Mouse (Mus musculus) limb, embryonic 12.5 days (tissue): ENCODE measurements around the gene Gnai1. TPM values are rescaled to one million over a fixed set of nuclear protein-coding genes. Genes with fewer than 3 reads are reported as not detected.
"Not testable (repeated sequence)": the region's sequence is repeated elsewhere in the genome, so short reads cannot be mapped to it uniquely, and the experiment has no call there.

Source experiments
- ATAC-seq: fragments of 200-750 bp; cut with Nextera tagmentation; 2 replicates; pipeline ENCODE4 v1.8.0; 2017; ENCODE audit warnings: low read depth, moderate TSS enrichment; ENCODE audit not compliant: insufficient number of reproducible peaks, insufficient read depth, low FRiP score, low TSS enrichment
- H3K27ac ChIP-seq: fragments of 300-500 bp; sonication (generic); 2 replicates; pipeline ENCODE4 v1.5.1; 2016; ENCODE audit warnings: mild to moderate bottlenecking, moderate library complexity
- H3K27me3 ChIP-seq: fragments of 300-500 bp; sonication (generic); 2 replicates; pipeline ENCODE4 v1.6.1; 2016; ENCODE audit warnings: mild to moderate bottlenecking, moderate library complexity
- H3K36me3 ChIP-seq: fragments of 300-500 bp; sonication (generic); 2 replicates; pipeline ENCODE4 v1.6.1; 2016; ENCODE audit warnings: mild to moderate bottlenecking, moderate library complexity
- H3K4me1 ChIP-seq: fragments of 300-500 bp; sonication (generic); replicated peaks from 2 replicates; pipeline ENCODE4 v1.6.1; 2016
- H3K4me2 ChIP-seq: fragments of 300-500 bp; sonication (generic); 2 replicates; pipeline ENCODE4 v1.6.1; 2016; ENCODE audit warnings: mild to moderate bottlenecking, moderate library complexity
- H3K4me3 ChIP-seq: fragments of 300-500 bp; sonication (generic); replicated peaks from 2 replicates; pipeline ENCODE4 v1.5.1; 2016; ENCODE audit warnings: mild to moderate bottlenecking
- H3K9ac ChIP-seq: fragments of 300-500 bp; sonication (generic); replicated peaks from 2 replicates; pipeline ENCODE4 v1.6.1; 2016; ENCODE audit warnings: mild to moderate bottlenecking, moderate library complexity
- H3K9me3 ChIP-seq: fragments of 300-500 bp; sonication (generic); 2 replicates; pipeline ENCODE4 v1.6.1; 2016; ENCODE audit warnings: mild to moderate bottlenecking, moderate library complexity
- WGBS: fragments of 180-500 bp; shearing (Covaris S2); methylation state at CpG from one replicate; pipeline ENCODE4 v1.1.7; 2016; 5-methylcytosine and 5-hydroxymethylcytosine counted together
- polyA plus RNA-seq: library from polyadenylated mRNA; unstranded; fragments of >200 nt; fragmentation: Nextera tagmentation; extraction: Ambion mirVana; gene quantifications from 2 replicates; pipeline ENCODE4 v1.2.1, GENCODE M21; 2016

Gene Gnai1
- polyA plus RNA-seq, 1 experiment from 2014 or later: 19.8 TPM

GRCm38 (mm10) chr5:18341876-18342275 lies 18.3 kb downstream of the Gnai1 start:
- WGBS: 90% methylated on average over 1 of the region's 1 CpGs
- not testable (repeated sequence) for H3K27me3 ChIP-seq, H3K9me3 ChIP-seq, H3K4me2 ChIP-seq, H3K9ac ChIP-seq, H3K4me1 ChIP-seq, H3K36me3 ChIP-seq, H3K4me3 ChIP-seq, ATAC-seq, H3K27ac ChIP-seq

- Histone ChIP-seq H3K36me3 (no peaks in the 10 kb centered on the region), H3K27ac (no peak overlapping the region), H3K4me1 (no peaks in the 10 kb centered on the region), H3K27me3 (no peaks in the 10 kb centered on the region), H3K4me2 (no peak overlapping the region), H3K9me3 (no peaks in the 10 kb centered on the region), H3K4me3 (no peak overlapping the region), H3K9ac (no peak overlapping the region)
- no peak for ATAC-seq
- WGBS: 92% methylated on average over 5 of the region's 5 CpGs
Measured at GRCm38 (mm10) chr5:18332256-18332655, 27.9 kb downstream of the Gnai1 start.

GRCm38 (mm10) chr5:18330726-18331125 lies 29.4 kb downstream of the Gnai1 start:
- ATAC-seq: no peak
- H3K4me3 ChIP-seq: no peak overlapping the region
- H3K27ac ChIP-seq: no peak overlapping the region
- no peaks in the 10 kb centered on the region for H3K27me3 ChIP-seq
- no peak overlapping the region for H3K9ac ChIP-seq
- H3K36me3 ChIP-seq: no peaks in the 10 kb centered on the region
- no peaks in the 10 kb centered on the region for H3K4me1 ChIP-seq
- H3K9me3 ChIP-seq: no peaks in the 10 kb centered on the region
- 52% methylated on average over 8 of the region's 8 CpGs for WGBS
- no peak overlapping the region for H3K4me2 ChIP-seq

- ATAC-seq: no peak
- 91% methylated on average over 6 of the region's 6 CpGs for WGBS
- H3K4me1 ChIP-seq: no peaks in the 10 kb centered on the region
- H3K4me3 ChIP-seq: no peak overlapping the region
- no peaks in the 10 kb centered on the region for H3K36me3 ChIP-seq
- no peak overlapping the region for H3K4me2 ChIP-seq
- no peak overlapping the region for H3K9ac ChIP-seq
- no peaks in the 10 kb centered on the region for H3K27me3 ChIP-seq
- no peaks in the 10 kb centered on the region for H3K9me3 ChIP-seq
- no peak overlapping the region for H3K27ac ChIP-seq
Measured at GRCm38 (mm10) chr5:18326159-18326558, 34.0 kb downstream of the Gnai1 start.

GRCm38 (mm10) chr5:18323534-18323933 lies 36.6 kb downstream of the Gnai1 start:
- Histone ChIP-seq H3K27ac (no peak overlapping the region), H3K9me3 (no peaks in the 10 kb centered on the region), H3K4me3 (no peak overlapping the region), H3K27me3 (no peaks in the 10 kb centered on the region), H3K9ac (no peak overlapping the region), H3K36me3 (no peaks in the 10 kb centered on the region), H3K4me1 (no peaks in the 10 kb centered on the region), H3K4me2 (no peak overlapping the region)
- 89% methylated on average over 9 of the region's 9 CpGs for WGBS
- ATAC-seq: no peak

- Histone ChIP-seq H3K27me3 (no peaks in the 10 kb centered on the region), H3K4me3 (no peak overlapping the region), H3K27ac (no peak overlapping the region), H3K36me3 (no peaks in the 10 kb centered on the region), H3K4me1 (no peaks in the 10 kb centered on the region), H3K4me2 (no peak overlapping the region), H3K9me3 (no peaks in the 10 kb centered on the region), H3K9ac (no peak overlapping the region)
- no peak for ATAC-seq
- 71% methylated on average over 3 of the region's 3 CpGs for WGBS
Measured at GRCm38 (mm10) chr5:18321661-18322060, 38.5 kb downstream of the Gnai1 start.

GRCm38 (mm10) chr5:18318846-18319245 lies 41.3 kb downstream of the Gnai1 start:
- Histone ChIP-seq H3K4me2 (no peak overlapping the region), H3K9me3 (no peaks in the 10 kb centered on the region), H3K27me3 (no peaks in the 10 kb centered on the region), H3K27ac (no peak overlapping the region), H3K4me1 (no peaks in the 10 kb centered on the region), H3K4me3 (no peak overlapping the region), H3K9ac (no peak overlapping the region), H3K36me3 (no peaks in the 10 kb centered on the region)
- no peak for ATAC-seq
- WGBS: 87% methylated on average over 4 of the region's 4 CpGs

GRCm38 (mm10) chr5:18307229-18307804 lies 52.8 kb downstream of the Gnai1 start:
- no peaks in the 10 kb centered on the region for H3K27me3 ChIP-seq
- 83% methylated on average over 1 of the region's 1 CpGs for WGBS
- H3K4me3 ChIP-seq: no peak overlapping the region
- no peak overlapping the region for H3K27ac ChIP-seq
- ATAC-seq: no peak
- H3K4me2 ChIP-seq: no peak overlapping the region
- no peaks in the 10 kb centered on the region for H3K36me3 ChIP-seq
- H3K4me1 ChIP-seq: no peaks in the 10 kb centered on the region
- no peaks in the 10 kb centered on the region for H3K9me3 ChIP-seq
- no peak overlapping the region for H3K9ac ChIP-seq

- Histone ChIP-seq H3K9me3 (no peaks in the 10 kb centered on the region), H3K27ac (no peak overlapping the region), H3K27me3 (no peaks in the 10 kb centered on the region), H3K4me2 (no peak overlapping the region), H3K9ac (no peak overlapping the region), H3K4me1 (peaks cover 4% of the 10 kb centered on the region; the same call in 1 of the 2 replicates), H3K36me3 (no peaks in the 10 kb centered on the region), H3K4me3 (no peak overlapping the region)
- WGBS: 77% methylated on average over 2 of the region's 2 CpGs
- no peak for ATAC-seq
Measured at GRCm38 (mm10) chr5:18296584-18296983, 63.6 kb downstream of the Gnai1 start.

- H3K4me3 ChIP-seq: no peak overlapping the region
- no peak overlapping the region for H3K9ac ChIP-seq
- H3K36me3 ChIP-seq: no peaks in the 10 kb centered on the region
- H3K27me3 ChIP-seq: no peaks in the 10 kb centered on the region
- peaks cover 4% of the 10 kb centered on the region; the same call in 1 of the 2 replicates for H3K4me1 ChIP-seq
- no peaks in the 10 kb centered on the region for H3K9me3 ChIP-seq
- 51% methylated on average over 5 of the region's 5 CpGs for WGBS
- H3K4me2 ChIP-seq: no peak overlapping the region
- H3K27ac ChIP-seq: no peak overlapping the region
- no peak for ATAC-seq
Measured at GRCm38 (mm10) chr5:18292744-18293143, 67.4 kb downstream of the Gnai1 start.

GRCm38 (mm10) chr5:18289530-18289929 lies 70.6 kb downstream of the Gnai1 start:
- Histone ChIP-seq H3K4me2 (no peak overlapping the region), H3K9ac (no peak overlapping the region), H3K9me3 (no peaks in the 10 kb centered on the region), H3K4me1 (peaks cover 4% of the 10 kb centered on the region; the same call in 1 of the 2 replicates), H3K4me3 (no peak overlapping the region), H3K36me3 (peaks cover 10% of the 10 kb centered on the region), H3K27me3 (no peaks in the 10 kb centered on the region), H3K27ac (no peak overlapping the region)
- no peak for ATAC-seq
- 71% methylated on average over 4 of the region's 4 CpGs for WGBS

- Histone ChIP-seq H3K9me3 (no peaks in the 10 kb centered on the region), H3K4me2 (no peak overlapping the region), H3K27ac (no peak overlapping the region), H3K36me3 (peaks cover 10% of the 10 kb centered on the region), H3K9ac (no peak overlapping the region), H3K27me3 (no peaks in the 10 kb centered on the region), H3K4me1 (peaks cover 4% of the 10 kb centered on the region; the same call in 1 of the 2 replicates), H3K4me3 (no peak overlapping the region)
- 93% methylated on average over 7 of the region's 7 CpGs for WGBS
- no peak for ATAC-seq
Measured at GRCm38 (mm10) chr5:18288694-18289093, 71.5 kb downstream of the Gnai1 start.
